Mouse (Mus musculus) heart, postnatal 10 days (tissue): ENCODE data around the gene Lrrc9. TPM values are rescaled to one million over a fixed set of nuclear protein-coding genes. Genes with fewer than 3 reads are reported as not detected.
A peak's percentile ranks its signal among the peaks of the same experiment; 100 is the strongest.

Experiments used
- DNase-seq, 2 experiments: peaks; one replicate each; pipeline ENCODE4 v3.0.0; 2021
- intact Hi-C: fragments of 180-260 bp; cut with DNase I; formaldehyde crosslinking; loops from one replicate; pipeline ENCODE4 v1.15.1; 2025
- total RNA-seq, 2 experiments: library from RNA; stranded (reverse); gene quantifications; 2 replicates each; pipeline ENCODE4 v1.2.3; 2021

The Lrrc9 gene
- under 1 TPM; 0.41 to 0.47 TPM for total RNA-seq

GRCm38 (mm10) chr12:72441839-72442576, at the start of gene Lrrc9:
Gene Lrrc9, plus strand, starts transcription at chr12:72441866.
- intact Hi-C loops = no loop called here

GRCm38 (mm10) chr12:72393046-72393805, 48.4 kb upstream of the Lrrc9 start:
- DNase-seq = no peak
- intact Hi-C loops = no loop called here

More at GRCm38 (mm10) chr12:72441839-72442576, at the start of gene Lrrc9:
- peak; percentile 38 to 58 for DNase-seq

- DNase-seq = no peak
- intact Hi-C loops = no loop called here
Measured at GRCm38 (mm10) chr12:72405031-72405430, 36.6 kb upstream of the Lrrc9 start.

- DNase-seq = peak in 1 of 2 experiments; percentile 4
- intact Hi-C loops = no loop called here
Measured at GRCm38 (mm10) chr12:72407146-72407545, 34.5 kb upstream of the Lrrc9 start.

GRCm38 (mm10) chr12:72407721-72408110, 34.0 kb upstream of the Lrrc9 start:
- no peak for DNase-seq
- intact Hi-C loops = no loop called here

- intact Hi-C loops = no loop called here
- DNase-seq = peak; percentile 52 to 54
Measured at GRCm38 (mm10) chr12:72408111-72408891, 33.4 kb upstream of the Lrrc9 start.

- intact Hi-C loops = no loop called here
- DNase-seq = no peak
Measured at GRCm38 (mm10) chr12:72408954-72409353, 32.7 kb upstream of the Lrrc9 start, which contains the start of gene Rtn1. Gene Rtn1, minus strand, starts transcription at chr12:72409054.

GRCm38 (mm10) chr12:72417762-72418161, 23.9 kb upstream of the Lrrc9 start:
- DNase-seq = peak in 1 of 2 experiments; percentile 24
- intact Hi-C loops = no loop called here

- peak in 1 of 2 experiments; percentile 40 for DNase-seq
- intact Hi-C loops = loop anchor here (10.0 kb wide), 1 partner anchor 658 kb away; no protein-coding TSS in a partner anchor
Measured at GRCm38 (mm10) chr12:72422681-72423080, 19.0 kb upstream of the Lrrc9 start.

GRCm38 (mm10) chr12:72427722-72428126, 13.9 kb upstream of the Lrrc9 start:
- DNase-seq = peak; percentile 72 to 81

GRCm38 (mm10) chr12:72432209-72432608, 9.5 kb upstream of the Lrrc9 start:
- DNase-seq = peak in 1 of 2 experiments; percentile 8
- intact Hi-C loops = no loop called here

More at GRCm38 (mm10) chr12:72427722-72428126, 13.9 kb upstream of the Lrrc9 start:
- intact Hi-C loops = loop anchor here (1.0 to 10.0 kb wide), 3 partner anchors 185 to 663 kb away; no protein-coding TSS in a partner anchor

GRCm38 (mm10) chr12:72433241-72433865, 8.3 kb upstream of the Lrrc9 start:
- intact Hi-C loops = no loop called here
- peak in 1 of 2 experiments; percentile 9 for DNase-seq

- intact Hi-C loops = no loop called here
Measured at GRCm38 (mm10) chr12:72437676-72438341, 3.9 kb upstream of the Lrrc9 start.

GRCm38 (mm10) chr12:72438961-72439480, 2.6 kb upstream of the Lrrc9 start:
- intact Hi-C loops = no loop called here
- DNase-seq = peak in 1 of 2 experiments; percentile 12

More at GRCm38 (mm10) chr12:72437676-72438341, 3.9 kb upstream of the Lrrc9 start:
- DNase-seq = no peak

GRCm38 (mm10) chr12:72453941-72454340, 12.3 kb downstream of the Lrrc9 start:
- intact Hi-C loops = no loop called here

GRCm38 (mm10) chr12:72461191-72461893, 19.7 kb downstream of the Lrrc9 start:
- intact Hi-C loops = loop anchor here (1.0 to 10.0 kb wide), 4 partner anchors 56 to 515 kb away; no protein-coding TSS in a partner anchor
- DNase-seq = peak; percentile 23 to 47

More at GRCm38 (mm10) chr12:72453941-72454340, 12.3 kb downstream of the Lrrc9 start:
- no peak for DNase-seq

GRCm38 (mm10) chr12:72461894-72462530, 20.3 kb downstream of the Lrrc9 start:
- DNase-seq = peak; percentile 61 to 83
- intact Hi-C loops = loop anchor here (1.0 to 10.0 kb wide), 5 partner anchors 55 to 515 kb away; no protein-coding TSS in a partner anchor
